Mouse (Mus musculus) cerebellum, adult 2 months (tissue): ENCODE data around the gene Stk39.

ENCODE experiments used
- CTCF ChIP-seq: fragments of 200-500 bp; IDR thresholded peaks from 2 replicates; pipeline ENCODE4 v1.5.1; 2011; ENCODE audit warnings: low read depth, mild to moderate bottlenecking, control low read depth, low read length, moderate library complexity, borderline replicate concordance; ENCODE audit not compliant: insufficient read depth
- POLR2A ChIP-seq: fragments of 200-500 bp; IDR thresholded peaks from 2 replicates; pipeline ENCODE4 v1.6.1; 2011; ENCODE audit warnings: low read length, control low read depth, borderline replicate concordance; ENCODE audit not compliant: insufficient read depth

GRCm38 (mm10) chr2:68468698-68469097, 3.4 kb downstream of the Stk39 start:
- TF ChIP-seq POLR2A (no peak), CTCF (no peak)
